Mouse (Mus musculus): ENCODE measurements around the gene B230219D22Rik.

GRCm38 (mm10) chr13:55668550-55668949 lies 24.4 kb upstream of the B230219D22Rik start:
- TF ChIP-seq FLI1 (IDR thresholded peaks at IDR 0.05; ENCODE audit: low read length), result no peak
- no peak for TF ChIP-seq GATA1 (IDR thresholded peaks at IDR 0.05; ENCODE audit: borderline replicate concordance, low read length)

Data from megakaryocyte, embryonic 14.5 days (primary cell).